Mouse (Mus musculus) lung, postnatal 0 days (tissue): ENCODE measurements around the gene Hsdl2. TPM values are rescaled to one million over a fixed set of nuclear protein-coding genes. Genes with fewer than 3 reads are reported as not detected.
A peak's percentile ranks its signal among the peaks of the same experiment; 100 is the strongest.

ENCODE experiments used
- ATAC-seq: fragments of 200-750 bp; cut with Nextera tagmentation; 2 replicates; pipeline ENCODE4 v1.8.0; 2017; ENCODE audit warnings: moderate library complexity
- DNase-seq: peaks from one replicate; pipeline ENCODE4 v3.0.0-alpha.2; 2016; ENCODE audit warnings: low spot score
- H3K27ac ChIP-seq: fragments of 300-500 bp; sonication (generic); 2 replicates; pipeline ENCODE4 v1.5.1; 2014; ENCODE audit warnings: antibody characterized with exemption, mild to moderate bottlenecking, low read length, mixed read lengths
- H3K27me3 ChIP-seq: fragments of 300-500 bp; sonication (generic); replicated peaks from 2 replicates; pipeline ENCODE4 v1.6.1; 2014; ENCODE audit warnings: low read length, mixed read lengths; ENCODE audit not compliant: insufficient read depth
- H3K36me3 ChIP-seq: fragments of 300-500 bp; sonication (generic); 2 replicates; pipeline ENCODE4 v1.6.1; 2014; ENCODE audit warnings: low read length, mixed read lengths; ENCODE audit not compliant: insufficient read depth
- H3K4me1 ChIP-seq: fragments of 300-500 bp; sonication (generic); 2 replicates; pipeline ENCODE4 v1.6.1; 2014; ENCODE audit warnings: antibody characterized with exemption, low read depth, low read length, mixed read lengths; ENCODE audit not compliant: insufficient read depth
- H3K4me2 ChIP-seq: fragments of 300-500 bp; sonication (generic); replicated peaks from 2 replicates; pipeline ENCODE4 v1.6.1; 2014; ENCODE audit warnings: low read depth, mild to moderate bottlenecking, low read length, moderate library complexity, mixed read lengths
- H3K4me3 ChIP-seq: fragments of 300-500 bp; sonication (generic); 2 replicates; pipeline ENCODE4 v1.5.1; 2014; ENCODE audit warnings: low read depth, low read length
- H3K9ac ChIP-seq: fragments of 300-500 bp; sonication (generic); replicated peaks from 2 replicates; pipeline ENCODE4 v1.6.1; 2014; ENCODE audit warnings: low read depth, mild to moderate bottlenecking
- H3K9me3 ChIP-seq: fragments of 300-500 bp; sonication (generic); 2 replicates; pipeline ENCODE4 v1.6.1; 2016; ENCODE audit warnings: low read length, mixed read lengths
- CTCF ChIP-seq: IDR thresholded peaks from 2 replicates; pipeline ENCODE4 v1.5.1; 2016; ENCODE audit warnings: antibody characterized with exemption, mild to moderate bottlenecking
- EP300 ChIP-seq: IDR thresholded peaks from 2 replicates; pipeline ENCODE4 v1.6.1; 2016; ENCODE audit warnings: antibody characterized with exemption, mild to moderate bottlenecking, control low read depth
- WGBS: fragments of 180-500 bp; shearing (Covaris S2); extraction: QIAGEN DNeasy Blood & Tissue Kit; methylation state at CpG from one replicate; pipeline ENCODE4 v1.1.7; 2014; 5-methylcytosine and 5-hydroxymethylcytosine counted together
- polyA plus RNA-seq: library from polyadenylated mRNA; unstranded; fragments of >200 nt; fragmentation: Nextera tagmentation; extraction: Ambion mirVana; gene quantifications from 2 replicates; pipeline ENCODE4 v1.2.1, GENCODE M21; 2015

Hsdl2 gene
- polyA plus RNA-seq, 1 experiment from 2014 or later, result 21.7 TPM

GRCm38 (mm10) chr4:59662163-59662562 lies 80.8 kb downstream of the Hsdl2 start:
- 69% methylated on average over 1 of the region's 1 CpGs for WGBS
- Histone ChIP-seq H3K4me3 (no peak overlapping the region), H3K4me1 (no peaks in the 10 kb centered on the region), H3K9me3 (no peaks in the 10 kb centered on the region; the same call in 1 of the 2 replicates), H3K4me2 (no peak overlapping the region), H3K27ac (no peak overlapping the region), H3K27me3 (no peaks in the 10 kb centered on the region), H3K36me3 (no peaks in the 10 kb centered on the region), H3K9ac (no peak overlapping the region)
- DNase-seq (peak; percentile 37), ATAC-seq (peak; percentile 38; the same call in 1 of the 2 replicates)
- peak; percentile 43; the same call in 1 of the 2 replicates for TF ChIP-seq EP300
- no peak for TF ChIP-seq CTCF

GRCm38 (mm10) chr4:59663451-59663850 lies 82.1 kb downstream of the Hsdl2 start:
- Histone ChIP-seq H3K4me3 (no peak overlapping the region), H3K9me3 (no peaks in the 10 kb centered on the region; the same call in 1 of the 2 replicates), H3K9ac (no peak overlapping the region), H3K27me3 (no peaks in the 10 kb centered on the region), H3K36me3 (no peaks in the 10 kb centered on the region), H3K4me1 (no peaks in the 10 kb centered on the region), H3K27ac (no peak overlapping the region), H3K4me2 (no peak overlapping the region)
- TF ChIP-seq CTCF (no peak), EP300 (no peak)
- ATAC-seq, result no peak
- DNase-seq, result no peak
- WGBS, result 85% methylated on average over 6 of the region's 6 CpGs

- 39% methylated on average over 3 of the region's 3 CpGs for WGBS
- peak; percentile 57 for ATAC-seq
- no peaks in the 10 kb centered on the region for H3K4me1 ChIP-seq
- H3K27ac ChIP-seq, result no peak overlapping the region
- no peaks in the 10 kb centered on the region for H3K27me3 ChIP-seq
- no peaks in the 10 kb centered on the region; the same call in 1 of the 2 replicates for H3K9me3 ChIP-seq
- H3K4me2 ChIP-seq, result no peak overlapping the region
- H3K36me3 ChIP-seq, result no peaks in the 10 kb centered on the region
- H3K4me3 ChIP-seq, result no peak overlapping the region
- H3K9ac ChIP-seq, result no peak overlapping the region
- TF ChIP-seq CTCF (no peak), EP300 (no peak)
- DNase-seq, result peak; percentile 81
These were observed 85.4 kb downstream of the Hsdl2 start for GRCm38 (mm10) chr4:59666550-59667317.

- DNase-seq (peak; percentile 28), ATAC-seq (no peak)
- TF ChIP-seq CTCF (no peak), EP300 (no peak)
- no peaks in the 10 kb centered on the region; the same call in 1 of the 2 replicates for H3K9me3 ChIP-seq
- H3K27ac ChIP-seq, result no peak overlapping the region
- no peak overlapping the region for H3K4me3 ChIP-seq
- H3K27me3 ChIP-seq, result no peaks in the 10 kb centered on the region
- no peak overlapping the region for H3K4me2 ChIP-seq
- no peaks in the 10 kb centered on the region for H3K4me1 ChIP-seq
- no peaks in the 10 kb centered on the region for H3K36me3 ChIP-seq
- H3K9ac ChIP-seq, result no peak overlapping the region
- 71% methylated on average over 3 of the region's 3 CpGs for WGBS
These were observed 86.7 kb downstream of the Hsdl2 start for GRCm38 (mm10) chr4:59668050-59668449.

Other genes starting within 250 kb of the Hsdl2 start
- gene Susd1, start 142.9 kb upstream of the Hsdl2 start, polyA plus RNA-seq, result 1.6 and 2.0 TPM in 2 replicates
- gene Ptbp3, start 32.2 kb upstream of the Hsdl2 start, polyA plus RNA-seq, result 38.2 and 42.0 TPM in 2 replicates
- 16.4 and 16.9 TPM in 2 replicates for gene E130308A19Rik, start 44.6 kb downstream of the Hsdl2 start, polyA plus RNA-seq
- gene Inip, start 220.0 kb downstream of the Hsdl2 start, polyA plus RNA-seq, result 25.9 and 26.8 TPM in 2 replicates
- 12.0 and 13.2 TPM in 2 replicates for gene Snx30, start 224.3 kb downstream of the Hsdl2 start, polyA plus RNA-seq